Mouse (Mus musculus) left cerebral cortex, postnatal 10 days (tissue): ENCODE measurements around the gene Ddx28. TPM values are rescaled to one million over a fixed set of nuclear protein-coding genes. Genes with fewer than 3 reads are reported as not detected.
"Not testable (repeated sequence)": the region's sequence is repeated elsewhere in the genome, so short reads cannot be mapped to it uniquely, and the experiment has no call there.

ENCODE experiments used
- DNase-seq, 2 experiments: peaks; one replicate each; pipeline ENCODE4 v3.0.0; 2021 to 2022; ENCODE audit warnings: low spot score in 2 of 2, mixed read lengths in 1 of 2; ENCODE audit errors: extremely low spot score in 1 of 2
- intact Hi-C: fragments of 180-260 bp; cut with DNase I; formaldehyde crosslinking; loops from one replicate; pipeline ENCODE4 v1.15.1; 2025
- total RNA-seq, 2 experiments: library from RNA; stranded (reverse); gene quantifications; 2 replicates each; pipeline ENCODE4 v1.2.3; 2021

Ddx28 gene
- total RNA-seq, 2 experiments from 2014 or later: 14.3 to 15.2 TPM

DNA sequence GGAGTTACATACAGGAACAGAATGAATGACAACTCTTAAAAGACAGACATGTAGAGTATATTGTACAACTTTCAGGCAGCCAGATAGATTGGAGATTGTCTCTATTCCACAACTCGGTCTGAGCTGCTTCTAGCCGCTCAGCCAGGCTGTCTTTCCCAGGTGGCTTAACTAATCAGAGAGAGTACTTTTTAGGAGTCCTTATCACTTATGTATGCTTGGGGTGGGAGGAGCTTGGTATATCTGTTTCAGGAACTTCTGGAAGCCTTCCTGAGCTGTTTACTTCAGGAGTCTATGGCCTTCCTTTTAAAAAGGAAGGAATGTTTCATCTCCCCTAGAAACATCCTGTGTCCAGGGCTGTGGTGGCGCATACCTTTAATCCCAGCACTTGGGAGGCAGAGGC lies 6.4 kb upstream of the Ddx28 start:
- DNase-seq: no peak
- intact Hi-C loops: no loop called here

DNA sequence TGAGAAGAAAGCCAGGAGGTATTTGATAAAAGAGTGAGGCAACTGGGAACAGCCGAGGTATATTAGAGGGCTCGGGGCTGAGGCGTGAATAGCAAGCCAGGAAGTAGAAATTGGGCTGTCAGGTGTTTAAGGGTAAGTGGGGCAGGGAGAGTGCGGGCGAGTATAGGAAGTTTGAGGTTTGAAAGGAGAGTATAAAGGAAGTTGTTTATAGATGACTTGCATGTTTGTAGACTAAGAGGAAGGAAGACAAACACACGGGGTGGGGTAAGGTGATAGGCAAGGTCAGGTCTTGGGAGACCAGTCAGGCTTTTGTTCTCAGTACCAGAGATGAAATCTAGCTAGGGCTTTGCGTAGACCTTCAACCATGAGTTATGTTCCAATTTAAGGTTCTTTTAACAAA lies 5.4 kb upstream of the Ddx28 start:
- no peak for DNase-seq
- intact Hi-C loops: no loop called here

GRCm38 (mm10) chr8:106016284-106016683 lies 4.6 kb upstream of the Ddx28 start:
- intact Hi-C loops: no loop called here
- no peak for DNase-seq

GRCm38 (mm10) chr8:106012203-106012602 lies 521 bp upstream of the Ddx28 start:
- intact Hi-C loops, DNase-seq: not testable (repeated sequence)

DNA sequence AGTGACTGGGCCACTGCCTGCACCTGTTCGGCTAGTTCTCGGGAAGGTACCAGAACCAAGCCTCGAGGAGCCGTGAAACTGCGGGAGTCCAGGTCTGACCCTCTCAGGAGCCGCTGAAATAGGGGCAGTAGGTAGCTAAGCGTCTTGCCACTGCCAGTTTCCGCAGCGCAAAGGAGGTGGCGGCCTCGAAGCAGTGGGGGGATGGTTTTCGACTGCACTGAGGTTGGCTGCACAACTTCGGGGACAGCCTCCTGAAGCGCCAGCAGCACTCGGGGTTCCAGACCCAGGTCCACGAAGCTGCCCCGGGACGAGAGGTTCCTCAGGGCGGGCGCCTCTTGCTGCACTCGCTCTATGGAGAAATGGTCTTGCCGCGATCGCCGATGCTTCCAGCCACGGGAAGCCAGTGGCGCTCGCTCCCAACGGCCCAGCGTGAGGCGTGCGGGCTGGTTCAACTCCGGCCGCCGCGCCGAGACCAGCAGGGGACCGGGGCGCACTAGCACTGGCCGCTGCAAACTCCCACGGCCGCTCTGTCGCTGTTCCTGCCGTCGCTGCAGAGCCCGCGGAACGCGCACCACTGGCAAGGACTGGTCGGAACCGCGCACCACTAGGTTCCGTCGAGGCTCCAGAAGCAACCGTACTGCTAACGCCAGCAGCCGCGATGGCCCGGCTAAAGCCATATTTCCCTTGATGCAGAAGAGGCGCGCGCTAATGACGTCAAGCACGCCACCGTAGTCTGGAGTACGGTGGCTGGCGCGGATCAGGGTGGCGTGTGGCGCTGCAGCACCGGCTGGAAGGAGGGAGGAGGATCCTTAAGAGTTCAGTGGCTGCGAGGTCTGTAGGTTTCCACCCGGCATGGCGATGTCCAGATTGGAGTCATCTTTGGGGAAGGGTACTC lies 687 bp downstream of the Ddx28 start:
- peak; percentile 90 to 96 for DNase-seq
- intact Hi-C loops: no loop called here

DNA sequence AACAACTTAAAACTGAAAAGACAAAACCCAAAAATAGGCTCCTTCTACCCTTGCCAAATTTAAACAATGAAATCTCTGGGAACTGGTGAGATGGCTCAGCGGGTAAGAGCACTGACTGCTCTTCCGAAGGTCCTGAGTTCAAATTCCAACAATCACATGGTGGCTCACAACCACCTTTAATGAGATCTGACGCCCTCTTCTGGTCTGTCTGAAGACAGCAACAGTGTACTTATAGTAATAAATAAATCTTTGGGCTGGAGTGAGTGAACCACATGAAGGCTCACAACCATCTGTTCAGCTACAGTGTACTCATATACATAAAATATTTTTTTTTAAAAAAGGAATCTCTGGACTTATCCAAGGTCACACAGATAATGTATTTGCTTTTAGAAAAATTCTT lies 3.8 kb downstream of the Ddx28 start:
- intact Hi-C loops, DNase-seq: not testable (repeated sequence)

DNA sequence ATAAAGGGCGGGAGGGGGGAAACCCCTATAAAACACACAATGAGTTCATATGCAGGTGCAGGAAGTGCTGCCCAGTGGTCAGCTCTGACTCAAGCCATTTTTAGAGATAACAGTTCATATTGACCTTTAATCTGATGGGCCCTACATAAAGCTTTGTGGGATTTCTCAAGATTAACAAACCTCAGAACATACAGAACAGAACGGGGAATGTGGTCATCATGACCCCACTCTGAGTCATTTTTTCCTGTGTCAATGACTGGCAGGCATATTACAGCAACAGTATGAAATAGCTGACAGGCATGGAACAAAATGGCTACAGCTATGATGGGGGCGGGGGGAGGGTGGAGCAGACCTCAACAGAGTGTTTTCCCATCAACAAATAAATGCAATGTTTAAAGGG lies 4.5 kb downstream of the Ddx28 start:
- intact Hi-C loops: no loop called here
- DNase-seq: no peak

GRCm38 (mm10) chr8:106006413-106006812 lies 5.3 kb downstream of the Ddx28 start:
- no peak for DNase-seq
- intact Hi-C loops: no loop called here

DNA sequence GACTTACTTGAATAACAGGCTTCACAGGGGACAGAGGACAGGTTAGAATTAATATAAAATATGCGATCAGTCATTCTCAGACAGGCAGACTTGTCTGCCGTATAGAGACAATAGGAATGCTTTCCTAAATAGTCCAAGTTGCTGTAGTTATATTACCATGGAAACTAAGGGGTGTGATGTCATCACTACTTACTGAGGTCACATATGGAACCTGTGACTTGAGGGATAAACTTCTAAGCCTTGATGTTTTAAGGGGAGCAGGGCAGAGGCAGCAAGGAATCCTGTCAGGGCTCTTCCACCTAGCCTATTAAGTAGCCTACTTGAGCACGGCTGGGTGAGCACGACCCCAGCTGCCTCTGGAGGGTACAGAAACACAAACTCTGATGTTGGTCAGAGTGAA lies 5.8 kb downstream of the Ddx28 start, which contains the start of gene Dpep2nb:
Dpep2nb (minus strand) TSS at position 101 of the 400 bp plus-strand sequence.
- DNase-seq: no peak
- intact Hi-C loops: no loop called here

GRCm38 (mm10) chr8:106004538-106005207 lies 7.0 kb downstream of the Ddx28 start:
- no peak for DNase-seq
- intact Hi-C loops: no loop called here

GRCm38 (mm10) chr8:106001908-106002307 lies 9.8 kb downstream of the Ddx28 start:
- intact Hi-C loops: no loop called here
- DNase-seq: no peak

GRCm38 (mm10) chr8:105998971-105999370 lies 12.7 kb downstream of the Ddx28 start:
- intact Hi-C loops: no loop called here
- DNase-seq: no peak

DNA sequence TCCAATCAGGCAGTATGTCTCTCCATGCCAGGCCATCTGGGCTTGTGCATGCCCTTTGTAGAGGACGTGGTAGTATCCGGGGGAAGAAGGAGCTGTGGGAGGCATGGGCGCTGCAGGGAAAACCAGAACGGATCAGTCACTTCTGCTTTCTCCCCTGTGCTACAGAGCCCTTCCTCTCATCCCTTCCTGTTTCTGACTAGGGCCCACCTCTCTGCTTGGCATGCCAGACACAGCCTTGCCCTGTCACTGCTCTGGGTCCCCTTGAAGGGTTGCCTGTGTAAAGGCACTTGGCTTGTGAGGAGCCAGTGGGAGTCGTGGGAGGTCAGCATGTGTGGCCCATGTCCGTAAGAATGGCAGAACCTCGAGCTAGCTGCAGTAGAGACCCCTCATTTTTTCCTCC lies 15.3 kb downstream of the Ddx28 start:
- intact Hi-C loops: no loop called here
- no peak for DNase-seq

DNA sequence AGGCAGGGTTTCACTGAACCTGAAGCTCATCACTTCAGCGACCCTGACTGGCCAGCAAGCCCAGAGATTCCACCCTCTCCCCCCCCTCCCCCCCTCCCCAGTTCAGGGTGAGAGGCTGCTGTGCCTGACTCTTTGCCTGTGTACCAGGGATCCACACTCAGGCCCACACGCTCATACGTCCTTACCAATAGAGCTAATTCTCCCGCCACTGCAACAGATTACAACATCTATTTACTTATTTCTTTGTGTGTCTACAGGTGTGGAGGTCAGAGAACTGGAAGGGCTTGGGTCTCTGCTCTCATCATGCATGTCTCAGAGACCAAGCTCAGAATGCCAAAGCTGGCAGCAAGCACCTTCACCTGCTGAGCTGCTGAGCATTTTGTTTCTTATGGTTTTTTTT lies 18.5 kb downstream of the Ddx28 start:
- DNase-seq: no peak
- intact Hi-C loops: no loop called here

DNA sequence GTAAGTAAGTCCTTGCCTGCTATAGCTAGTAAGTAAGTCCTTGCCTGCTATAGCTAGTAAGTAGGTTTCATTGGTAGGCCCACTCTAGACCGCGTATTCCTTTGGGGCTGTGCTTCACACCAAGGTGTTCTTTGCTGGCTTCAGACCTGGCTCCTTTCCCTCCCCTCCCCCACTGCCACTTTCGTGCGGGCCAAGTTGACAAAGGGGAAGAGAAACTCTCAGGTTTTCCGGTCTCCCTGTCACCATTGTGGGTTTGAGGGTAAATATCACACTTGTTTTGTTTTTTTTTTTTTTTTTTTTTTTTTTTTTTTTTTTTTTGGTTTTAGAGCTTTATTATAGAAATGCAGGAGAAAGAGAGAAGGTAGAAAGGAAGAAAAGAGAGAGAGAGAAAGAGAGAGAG lies 19.2 kb downstream of the Ddx28 start:
- intact Hi-C loops: no loop called here
- DNase-seq: no peak

- intact Hi-C loops: no loop called here
- DNase-seq: no peak
These were observed 20.1 kb downstream of the Ddx28 start for GRCm38 (mm10) chr8:105991546-105991945.

DNA sequence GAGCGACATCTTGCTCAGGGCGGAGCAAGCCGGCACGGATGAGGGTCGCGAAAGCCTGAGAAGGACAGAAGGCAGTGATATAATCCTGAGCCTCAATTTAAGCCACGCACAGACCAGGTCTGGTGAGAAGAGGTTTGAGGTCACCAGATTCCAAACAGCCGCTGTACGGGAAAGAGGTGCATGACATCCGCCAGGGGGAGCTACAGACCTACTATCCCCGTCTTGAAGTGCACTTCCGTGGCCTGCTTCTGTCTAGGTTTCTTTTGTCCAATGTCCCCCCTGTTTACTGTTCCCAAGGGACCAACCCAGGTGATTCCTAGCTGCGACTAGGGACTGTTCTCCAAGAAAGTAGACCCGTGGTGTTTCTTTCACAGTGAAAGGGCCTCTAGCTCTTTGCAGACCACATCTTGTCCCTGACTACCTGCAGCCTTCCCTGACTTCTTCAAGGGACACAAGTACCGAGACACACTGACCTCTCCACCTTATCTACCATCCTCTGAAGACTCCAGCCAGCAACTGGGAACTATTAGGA lies 20.8 kb downstream of the Ddx28 start, which contains the start of gene Dus2:
Dus2 (plus strand) TSS at position 482 of the 532 bp plus-strand sequence.
- intact Hi-C loops: no loop called here
- peak; percentile 46 to 89 for DNase-seq

- DNase-seq: no peak
- intact Hi-C loops: no loop called here
These were observed 23.1 kb downstream of the Ddx28 start for GRCm38 (mm10) chr8:105988546-105988945.

DNA sequence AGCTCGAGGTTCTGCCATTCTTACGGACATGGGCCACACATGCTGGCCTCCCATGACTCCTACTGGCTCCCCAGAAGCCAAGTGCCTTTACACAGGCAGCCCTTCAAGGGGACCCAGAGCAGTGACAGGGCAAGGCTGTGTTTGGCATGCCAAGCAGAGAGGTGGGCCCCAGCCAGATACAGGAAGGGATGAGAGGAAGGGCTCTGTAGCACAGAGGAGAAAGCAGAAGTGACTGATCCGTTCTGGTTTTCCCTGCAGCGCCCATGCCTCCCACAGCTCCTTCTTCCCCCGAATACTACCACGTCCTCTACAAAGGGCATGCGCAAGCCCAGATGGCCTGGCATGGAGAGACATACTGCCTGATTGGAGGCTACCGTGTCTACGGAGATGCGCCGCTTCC lies 28.3 kb downstream of the Ddx28 start:
- DNase-seq, intact Hi-C loops: not testable (repeated sequence)

DNA sequence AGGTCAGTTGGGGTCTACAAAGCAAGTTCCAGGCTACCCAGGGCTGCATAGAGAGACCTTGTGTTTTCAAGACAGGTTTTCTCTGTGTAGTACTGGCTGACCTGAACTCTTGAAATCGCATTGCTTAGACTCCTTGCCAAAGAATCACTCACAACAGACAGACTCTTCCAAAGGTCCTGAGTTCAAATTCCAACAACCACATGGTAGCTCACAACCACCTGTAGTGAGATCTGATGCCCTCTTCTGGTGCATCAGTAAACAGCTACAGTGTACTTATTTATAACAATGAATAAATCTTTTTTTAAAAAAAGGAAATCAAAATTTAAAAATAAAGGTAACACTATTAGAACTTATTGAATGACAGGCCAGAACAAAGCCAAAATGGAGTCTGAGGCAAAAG lies 30.5 kb downstream of the Ddx28 start:
- intact Hi-C loops: no loop called here
- DNase-seq: no peak
